Mouse (Mus musculus) liver, embryonic 12.5 days (tissue): ENCODE results near the gene Ogdh. TPM values are rescaled to one million over a fixed set of nuclear protein-coding genes. Genes with fewer than 3 reads are reported as not detected.

Experiments
- ATAC-seq: fragments of 200-750 bp; cut with Nextera tagmentation; 2 replicates; pipeline ENCODE4 v1.8.0; 2017; ENCODE audit warnings: moderate number of reproducible peaks, mild to moderate bottlenecking, moderate library complexity
- H3K27ac ChIP-seq: fragments of 300-500 bp; sonication (generic); 2 replicates; pipeline ENCODE4 v1.5.1; 2016; ENCODE audit warnings: mild to moderate bottlenecking
- H3K27me3 ChIP-seq: fragments of 300-500 bp; sonication (generic); replicated peaks from 2 replicates; pipeline ENCODE4 v1.6.1; 2016; ENCODE audit warnings: mild to moderate bottlenecking, moderate library complexity
- H3K36me3 ChIP-seq: fragments of 300-500 bp; sonication (generic); 2 replicates; pipeline ENCODE4 v1.6.1; 2016; ENCODE audit warnings: mild to moderate bottlenecking, moderate library complexity
- H3K4me1 ChIP-seq: fragments of 300-500 bp; sonication (generic); 2 replicates; pipeline ENCODE4 v1.6.1; 2016
- H3K4me2 ChIP-seq: fragments of 300-500 bp; sonication (generic); 2 replicates; pipeline ENCODE4 v1.6.1; 2016; ENCODE audit warnings: mild to moderate bottlenecking, moderate library complexity
- H3K4me3 ChIP-seq: fragments of 300-500 bp; sonication (generic); 2 replicates; pipeline ENCODE4 v1.5.1; 2016; ENCODE audit warnings: mild to moderate bottlenecking, moderate library complexity
- H3K9ac ChIP-seq: fragments of 300-500 bp; sonication (generic); 2 replicates; pipeline ENCODE4 v1.6.1; 2016; ENCODE audit warnings: mild to moderate bottlenecking, moderate library complexity
- H3K9me3 ChIP-seq: fragments of 300-500 bp; sonication (generic); replicated peaks from 2 replicates; pipeline ENCODE4 v1.6.1; 2016; ENCODE audit warnings: mild to moderate bottlenecking, moderate library complexity
- WGBS: fragments of 180-500 bp; shearing (Covaris S2); methylation state at CpG from one replicate; pipeline ENCODE4 v1.1.7; 2016; ENCODE audit not compliant: insufficient replicate concordance; 5-methylcytosine and 5-hydroxymethylcytosine counted together
- polyA plus RNA-seq: library from polyadenylated mRNA; unstranded; fragments of >200 nt; fragmentation: Nextera tagmentation; extraction: Ambion mirVana; gene quantifications from 2 replicates; pipeline ENCODE4 v1.2.1, GENCODE M21; 2016

The Ogdh gene
- polyA plus RNA-seq, 1 experiment from 2014 or later, result 123 TPM

DNA sequence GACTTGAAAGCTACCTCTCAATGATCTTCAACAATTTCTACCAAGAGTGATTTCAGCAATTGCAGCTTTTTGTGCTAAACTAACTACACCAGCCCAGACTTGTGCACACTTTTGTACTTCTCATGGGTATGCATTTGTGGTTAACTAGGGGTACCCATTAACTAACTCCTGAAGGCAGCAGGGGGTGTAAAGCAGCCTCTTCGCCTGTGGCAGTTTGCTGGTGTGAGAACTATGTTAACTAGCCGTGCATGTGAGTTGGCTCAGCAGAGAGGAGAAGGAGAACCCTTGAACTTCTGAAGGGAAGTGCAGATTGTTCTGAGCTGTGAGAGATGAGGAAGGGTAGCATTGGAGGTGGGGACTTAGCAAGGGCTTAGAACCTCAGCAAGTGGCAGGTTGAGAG lies 11.4 kb downstream of the Ogdh start:
- ATAC-seq, result no peak
- H3K4me2 ChIP-seq, result no peak overlapping the region
- 79% methylated on average over 2 of the region's 2 CpGs for WGBS
- H3K9ac ChIP-seq, result no peak overlapping the region
- no peaks in the 10 kb centered on the region for H3K27me3 ChIP-seq
- no peak overlapping the region for H3K27ac ChIP-seq
- peaks cover 95% of the 10 kb centered on the region for H3K36me3 ChIP-seq
- peaks cover 19% of the 10 kb centered on the region for H3K4me1 ChIP-seq
- H3K4me3 ChIP-seq, result no peak overlapping the region
- no peaks in the 10 kb centered on the region for H3K9me3 ChIP-seq

DNA sequence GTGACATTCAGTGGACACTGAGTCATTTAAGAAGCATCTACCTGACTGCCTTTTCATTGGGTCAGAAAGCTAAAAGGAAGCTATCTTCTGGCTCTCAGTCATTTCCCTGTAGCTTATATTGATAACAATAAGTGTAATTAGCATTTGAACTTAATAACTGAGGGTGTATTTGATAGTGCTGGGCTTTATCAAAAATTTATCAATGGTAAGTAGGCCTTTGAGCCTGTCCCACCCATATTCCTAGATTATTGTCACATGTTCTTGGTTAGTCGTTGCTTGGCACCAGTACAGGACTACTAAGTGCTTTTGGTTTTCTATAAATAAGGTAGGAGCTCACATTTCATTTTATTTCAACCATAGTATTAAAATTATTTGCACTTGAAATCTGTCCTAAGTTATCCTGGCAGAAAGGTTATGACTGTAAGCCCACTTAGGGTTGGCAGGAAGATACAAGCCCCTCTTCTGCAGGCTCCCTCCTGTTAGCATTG lies 14.6 kb downstream of the Ogdh start:
- Histone ChIP-seq H3K9me3 (no peaks in the 10 kb centered on the region), H3K36me3 (peaks cover 96% of the 10 kb centered on the region), H3K27me3 (no peaks in the 10 kb centered on the region), H3K27ac (no peak overlapping the region), H3K4me2 (no peak overlapping the region), H3K4me1 (0 out of 2 replicates have a peak, but pooled peaks cover 6% of the 10 kb centered on the region), H3K4me3 (no peak overlapping the region), H3K9ac (no peak overlapping the region)
- ATAC-seq, result no peak
- 74% methylated on average over 1 of the region's 1 CpGs for WGBS

DNA sequence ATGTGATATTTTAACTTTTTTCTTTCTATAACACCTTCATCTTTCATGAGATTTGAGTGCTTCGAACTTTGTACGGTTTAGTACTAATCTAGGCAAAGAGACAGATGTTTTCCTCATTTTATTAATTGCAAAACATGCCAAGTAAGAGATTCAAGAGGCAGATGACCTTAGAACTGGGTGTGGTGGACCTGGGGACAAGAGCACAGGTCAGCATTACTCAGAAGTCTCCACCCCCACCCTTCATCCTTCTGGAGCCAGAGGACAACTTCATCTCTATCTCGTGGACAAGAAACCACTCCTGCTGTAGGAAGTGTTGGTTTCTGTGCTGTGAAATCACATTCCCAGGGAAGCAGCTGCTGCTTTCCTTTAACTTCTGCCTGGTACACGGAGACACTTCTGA lies 16.7 kb downstream of the Ogdh start:
- Histone ChIP-seq H3K4me1 (0 out of 2 replicates have a peak, but pooled peaks cover 6% of the 10 kb centered on the region), H3K27me3 (no peaks in the 10 kb centered on the region), H3K9me3 (no peaks in the 10 kb centered on the region), H3K4me3 (no peak overlapping the region), H3K27ac (no peak overlapping the region), H3K36me3 (peaks cover 96% of the 10 kb centered on the region), H3K9ac (no peak overlapping the region), H3K4me2 (no peak overlapping the region)
- WGBS, result 82% methylated on average over 4 of the region's 4 CpGs
- ATAC-seq, result no peak

DNA sequence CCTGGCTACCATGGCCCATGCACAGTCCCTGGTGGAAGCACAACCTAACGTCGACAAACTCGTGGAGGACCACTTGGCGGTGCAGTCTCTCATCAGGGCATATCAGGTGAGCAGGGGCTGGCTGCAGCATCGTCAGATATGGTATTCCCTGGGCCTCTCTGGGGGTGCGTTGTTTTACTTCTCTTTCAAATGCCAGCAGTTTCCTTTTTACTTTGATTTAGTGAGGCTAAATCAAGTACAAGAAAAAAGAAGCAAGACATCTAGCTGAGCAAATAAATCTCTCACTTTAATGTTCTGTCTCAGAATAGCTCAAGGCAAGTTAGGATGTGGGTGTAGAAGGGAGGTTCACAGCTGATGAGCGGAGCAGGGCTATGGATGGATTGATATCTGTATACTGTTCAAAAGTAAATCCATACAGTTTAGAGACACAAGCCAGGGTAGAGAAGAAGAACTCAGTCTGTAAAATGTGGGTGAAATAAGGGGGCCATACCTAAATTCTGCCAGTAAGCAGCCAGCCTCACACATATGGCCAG lies 22.5 kb downstream of the Ogdh start:
- Histone ChIP-seq H3K36me3 (peaks cover 96% of the 10 kb centered on the region), H3K27me3 (no peaks in the 10 kb centered on the region), H3K4me3 (no peak overlapping the region), H3K9ac (no peak overlapping the region), H3K27ac (no peak overlapping the region), H3K9me3 (no peaks in the 10 kb centered on the region), H3K4me2 (no peak overlapping the region), H3K4me1 (no peaks in the 10 kb centered on the region)
- ATAC-seq, result no peak
- WGBS, result 82% methylated on average over 7 of the region's 7 CpGs

DNA sequence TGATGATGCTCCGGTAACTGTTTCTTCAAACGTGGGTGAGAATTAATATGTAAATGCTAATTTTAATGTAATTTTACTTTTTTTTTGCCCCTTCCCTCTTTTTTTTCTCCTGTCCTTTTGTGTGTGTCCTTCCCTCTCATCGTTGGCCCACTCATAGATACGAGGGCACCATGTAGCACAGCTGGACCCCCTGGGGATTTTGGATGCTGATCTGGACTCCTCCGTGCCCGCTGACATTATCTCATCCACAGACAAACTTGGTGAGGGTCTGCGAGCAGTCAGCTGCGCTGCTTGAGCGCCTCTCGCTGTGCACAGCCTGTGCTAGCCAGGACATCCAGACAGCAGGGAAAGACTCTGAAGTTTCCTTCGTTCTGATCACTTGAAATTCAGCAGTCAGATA lies 25.4 kb downstream of the Ogdh start:
- no peak overlapping the region for H3K9ac ChIP-seq
- H3K4me2 ChIP-seq, result no peak overlapping the region
- WGBS, result 90% methylated on average over 11 of the region's 11 CpGs
- H3K9me3 ChIP-seq, result no peaks in the 10 kb centered on the region
- H3K4me3 ChIP-seq, result no peak overlapping the region
- no peak for ATAC-seq
- H3K27me3 ChIP-seq, result no peaks in the 10 kb centered on the region
- peaks cover 94% of the 10 kb centered on the region for H3K36me3 ChIP-seq
- no peaks in the 10 kb centered on the region for H3K4me1 ChIP-seq
- no peak overlapping the region for H3K27ac ChIP-seq

DNA sequence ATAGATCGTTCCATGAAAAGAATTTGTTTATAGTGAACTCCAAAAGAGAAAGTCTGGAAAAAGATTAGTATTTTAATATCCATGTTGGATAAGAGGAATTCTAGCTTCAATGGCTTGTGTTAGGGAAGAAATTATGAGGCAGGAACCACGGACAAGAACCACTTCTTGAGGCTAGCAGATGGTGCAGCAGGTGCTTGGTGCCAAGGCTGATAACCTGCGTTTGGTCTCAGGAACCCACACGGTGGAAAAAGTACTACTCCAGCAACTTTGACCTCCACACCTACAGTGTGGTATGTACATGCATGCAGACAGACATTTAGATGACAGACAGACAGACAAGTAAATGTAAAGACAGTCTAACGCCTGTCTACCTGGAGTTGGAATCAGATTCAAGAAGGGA lies 27.1 kb downstream of the Ogdh start:
- Histone ChIP-seq H3K27me3 (no peaks in the 10 kb centered on the region), H3K4me3 (no peak overlapping the region), H3K4me2 (no peak overlapping the region), H3K27ac (no peak overlapping the region), H3K4me1 (0 out of 2 replicates have a peak, but pooled peaks cover 3% of the 10 kb centered on the region), H3K9me3 (no peaks in the 10 kb centered on the region), H3K36me3 (peaks cover 96% of the 10 kb centered on the region), H3K9ac (no peak overlapping the region)
- no peak for ATAC-seq
- WGBS, result 82% methylated on average over 5 of the region's 5 CpGs

DNA sequence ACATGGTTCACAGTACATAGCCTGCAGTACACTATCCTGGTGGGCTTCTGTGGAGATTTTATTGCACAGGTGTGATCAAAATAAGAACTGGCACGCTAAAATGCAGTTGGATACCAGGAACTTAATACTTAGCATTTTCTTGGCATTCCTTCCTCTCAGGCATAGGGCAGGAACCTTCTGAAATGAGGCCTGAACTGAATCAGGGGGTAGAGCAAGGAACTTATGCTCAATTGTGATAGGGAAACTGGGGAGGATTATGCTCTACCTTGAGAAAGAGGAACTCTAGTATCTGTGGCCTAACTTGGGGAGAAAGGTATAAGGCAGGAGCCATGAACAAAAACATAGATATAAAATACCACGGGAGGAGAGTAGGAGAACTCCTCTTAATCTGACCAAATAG lies 27.9 kb downstream of the Ogdh start:
- no peaks in the 10 kb centered on the region for H3K9me3 ChIP-seq
- no peak overlapping the region for H3K4me3 ChIP-seq
- no peak overlapping the region for H3K27ac ChIP-seq
- ATAC-seq, result no peak
- WGBS, result 71% methylated on average over 2 of the region's 2 CpGs
- no peak overlapping the region for H3K9ac ChIP-seq
- H3K36me3 ChIP-seq, result peaks cover 96% of the 10 kb centered on the region
- 0 out of 2 replicates have a peak, but pooled peaks cover 7% of the 10 kb centered on the region for H3K4me1 ChIP-seq
- no peak overlapping the region for H3K4me2 ChIP-seq
- H3K27me3 ChIP-seq, result no peaks in the 10 kb centered on the region

DNA sequence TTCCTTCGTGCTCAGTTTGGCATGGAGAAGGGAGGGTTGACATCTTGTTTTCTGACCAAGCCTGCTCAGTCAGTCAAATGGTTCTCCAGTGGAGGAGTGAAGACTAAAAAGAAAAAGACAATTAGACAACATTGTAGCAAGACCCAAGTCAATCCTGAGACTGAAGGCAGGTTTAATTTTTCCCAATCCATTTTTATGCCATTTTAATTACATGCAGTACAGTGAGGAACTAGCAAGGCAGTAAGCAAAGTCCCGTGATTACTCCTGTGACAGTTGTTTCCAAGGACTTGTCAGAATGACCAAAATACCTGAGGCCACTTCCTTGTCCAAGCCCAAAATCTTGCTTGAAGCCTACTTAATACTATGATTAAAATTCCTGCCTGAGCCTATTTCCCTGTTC lies 30.7 kb downstream of the Ogdh start:
- no peak overlapping the region for H3K27ac ChIP-seq
- no peak for ATAC-seq
- H3K4me2 ChIP-seq, result no peak overlapping the region
- H3K36me3 ChIP-seq, result peaks cover 86% of the 10 kb centered on the region
- H3K9ac ChIP-seq, result no peak overlapping the region
- H3K27me3 ChIP-seq, result no peaks in the 10 kb centered on the region
- H3K4me1 ChIP-seq, result 0 out of 2 replicates have a peak, but pooled peaks cover 7% of the 10 kb centered on the region
- H3K4me3 ChIP-seq, result no peak overlapping the region
- H3K9me3 ChIP-seq, result no peaks in the 10 kb centered on the region
- 91% methylated on average over 2 of the region's 2 CpGs for WGBS

DNA sequence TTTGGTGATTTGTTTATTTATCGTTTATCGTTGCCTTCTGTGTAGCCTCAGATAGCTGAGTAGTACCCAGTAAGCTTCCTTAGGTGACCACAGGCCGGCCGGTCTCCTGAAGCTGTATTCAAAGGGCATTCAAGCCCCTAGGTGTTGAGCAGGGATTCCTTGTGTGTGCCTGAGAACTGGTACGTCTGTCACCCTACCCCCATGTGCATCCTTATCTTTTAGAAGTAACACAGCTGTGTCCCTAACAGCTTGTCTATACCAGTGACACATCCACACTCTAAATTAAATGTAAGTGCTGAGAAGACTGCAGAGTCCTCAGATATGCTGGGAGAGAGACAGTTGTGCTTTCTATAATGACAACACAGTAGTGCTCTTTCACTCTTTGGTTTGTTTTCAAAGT lies 31.9 kb downstream of the Ogdh start:
- no peak for ATAC-seq
- WGBS, result 71% methylated on average over 5 of the region's 5 CpGs
- H3K36me3 ChIP-seq, result peaks cover 77% of the 10 kb centered on the region

DNA sequence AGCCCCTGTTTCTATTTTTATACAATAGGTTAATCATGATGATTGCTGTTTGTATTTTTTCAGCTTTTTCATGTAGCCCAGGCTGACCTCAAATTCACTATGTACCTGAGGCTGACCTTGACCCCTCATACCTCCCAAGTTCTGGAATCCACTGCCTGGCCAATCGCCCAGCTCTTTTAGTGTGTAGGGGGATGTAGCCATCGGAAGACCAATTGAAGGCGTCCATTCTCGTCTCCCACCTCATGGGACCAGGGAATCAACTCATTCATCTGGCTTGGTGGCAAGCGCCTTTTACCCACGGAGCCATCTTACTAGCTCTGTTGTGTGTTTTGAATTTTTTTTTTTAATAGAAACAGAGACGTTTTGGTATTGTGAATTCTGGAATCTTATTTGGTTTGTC lies 39.8 kb downstream of the Ogdh start:
- Histone ChIP-seq H3K36me3 (peaks cover 71% of the 10 kb centered on the region), H3K9ac (no peak overlapping the region), H3K4me3 (no peak overlapping the region), H3K4me1 (no peaks in the 10 kb centered on the region), H3K4me2 (no peak overlapping the region), H3K27me3 (no peaks in the 10 kb centered on the region), H3K27ac (no peak overlapping the region), H3K9me3 (no peaks in the 10 kb centered on the region)
- no peak for ATAC-seq
- WGBS, result 84% methylated on average over 7 of the region's 7 CpGs

More for the DNA sequence above, 31.9 kb downstream of the Ogdh start:
- no peaks in the 10 kb centered on the region for H3K9me3 ChIP-seq
- no peak overlapping the region for H3K27ac ChIP-seq
- H3K27me3 ChIP-seq, result no peaks in the 10 kb centered on the region
- H3K4me1 ChIP-seq, result 0 out of 2 replicates have a peak, but pooled peaks cover 7% of the 10 kb centered on the region
- no peak overlapping the region for H3K9ac ChIP-seq
- H3K4me2 ChIP-seq, result no peak overlapping the region
- no peak overlapping the region for H3K4me3 ChIP-seq

DNA sequence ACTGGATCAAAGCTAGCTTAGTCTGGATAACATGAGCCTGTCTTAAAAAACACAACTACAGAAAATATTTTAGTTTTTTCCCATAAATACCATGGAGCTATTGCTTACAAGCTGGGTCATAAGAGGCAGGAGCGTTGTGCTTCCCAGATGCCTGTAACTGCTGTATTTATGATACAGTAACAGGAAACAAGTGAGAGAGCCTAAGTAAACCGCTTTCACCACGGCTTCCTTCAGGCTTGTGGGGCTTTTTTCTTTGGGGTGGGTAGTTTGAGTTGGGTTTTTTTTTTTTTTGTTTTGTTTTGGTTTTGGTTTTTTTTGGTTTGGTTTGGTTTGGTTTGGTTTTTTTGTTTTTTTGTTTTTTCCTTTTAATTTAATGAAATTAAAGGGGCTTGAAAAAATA lies 41.2 kb downstream of the Ogdh start:
- ATAC-seq, result no peak
- Histone ChIP-seq H3K27me3 (no peaks in the 10 kb centered on the region), H3K4me2 (no peak overlapping the region), H3K9ac (no peak overlapping the region), H3K4me3 (no peak overlapping the region), H3K4me1 (no peaks in the 10 kb centered on the region), H3K27ac (no peak overlapping the region), H3K36me3 (peaks cover 84% of the 10 kb centered on the region), H3K9me3 (no peaks in the 10 kb centered on the region)
- WGBS, result 38% methylated on average over 3 of the region's 3 CpGs

DNA sequence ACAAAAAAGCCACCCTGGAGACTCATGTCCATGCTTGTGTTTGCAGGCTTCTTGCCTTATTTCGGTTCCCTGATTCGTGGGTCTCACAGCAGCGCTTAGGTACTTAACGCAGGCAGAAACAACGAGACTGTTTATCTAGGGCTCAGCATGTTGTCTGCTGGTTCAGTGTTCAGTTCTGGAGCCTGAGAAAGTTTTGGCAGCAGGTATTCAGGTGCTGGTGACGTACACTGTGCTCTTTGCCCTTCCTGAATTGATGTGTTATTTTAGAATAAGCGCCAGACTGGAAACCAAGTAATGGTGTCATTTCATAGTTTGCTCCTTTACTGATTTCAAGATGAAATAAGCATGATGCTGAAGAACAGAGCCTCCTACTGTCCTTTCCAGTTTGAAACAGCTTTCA lies 42.0 kb downstream of the Ogdh start:
- Histone ChIP-seq H3K36me3 (peaks cover 88% of the 10 kb centered on the region), H3K9ac (no peak overlapping the region), H3K9me3 (no peaks in the 10 kb centered on the region), H3K27ac (no peak overlapping the region), H3K4me2 (no peak overlapping the region), H3K4me3 (no peak overlapping the region), H3K4me1 (no peaks in the 10 kb centered on the region), H3K27me3 (no peaks in the 10 kb centered on the region)
- no peak for ATAC-seq
- 91% methylated on average over 7 of the region's 7 CpGs for WGBS

DNA sequence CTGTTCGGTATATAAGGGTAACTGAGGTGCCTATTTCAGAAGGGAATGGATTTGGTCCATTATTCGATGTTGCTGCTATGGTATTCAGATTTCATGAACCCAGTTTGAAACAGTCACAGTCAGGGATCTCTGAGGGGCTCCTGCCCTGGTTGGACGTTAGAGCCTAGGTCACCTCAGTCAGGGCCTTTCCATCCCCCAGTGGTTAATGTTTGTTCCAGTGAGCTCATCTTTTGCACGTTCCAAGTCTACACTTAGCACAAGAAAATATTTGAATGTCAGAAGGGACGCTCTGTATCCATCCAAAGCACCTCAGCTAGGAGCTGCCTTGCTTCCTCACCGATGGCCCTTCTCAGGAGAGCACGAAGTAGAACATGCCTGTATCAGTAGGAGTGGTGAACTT lies 43.9 kb downstream of the Ogdh start:
- Histone ChIP-seq H3K27ac (no peak overlapping the region), H3K4me1 (no peaks in the 10 kb centered on the region), H3K36me3 (peaks cover 89% of the 10 kb centered on the region), H3K9ac (no peak overlapping the region), H3K4me2 (no peak overlapping the region), H3K9me3 (no peaks in the 10 kb centered on the region), H3K27me3 (no peaks in the 10 kb centered on the region), H3K4me3 (no peak overlapping the region)
- ATAC-seq, result no peak
- WGBS, result 88% methylated on average over 7 of the region's 7 CpGs
